Mouse (Mus musculus) midbrain, embryonic 14.5 days (tissue): ENCODE data around the gene Adgra3. TPM values are rescaled to one million over a fixed set of nuclear protein-coding genes. Genes with fewer than 3 reads are reported as not detected.

Experiments
- ATAC-seq: fragments of 200-750 bp; cut with Nextera tagmentation; 2 replicates; pipeline ENCODE4 v1.8.0; 2017; ENCODE audit warnings: moderate number of reproducible peaks, moderate library complexity; ENCODE audit not compliant: low FRiP score, low TSS enrichment
- DNase-seq: peaks from one replicate; pipeline ENCODE4 v3.0.0-alpha.2; 2015
- H3K27ac ChIP-seq: fragments of 300-500 bp; sonication (generic); replicated peaks from 2 replicates; pipeline ENCODE4 v1.5.1; 2014; ENCODE audit warnings: mild to moderate bottlenecking, low read depth, low read length, moderate library complexity
- H3K27me3 ChIP-seq: fragments of 300-500 bp; sonication (generic); 2 replicates; pipeline ENCODE4 v1.6.1; 2014; ENCODE audit warnings: low read length, control low read depth, mixed read lengths; ENCODE audit not compliant: control insufficient read depth, insufficient read depth
- H3K36me3 ChIP-seq: fragments of 300-500 bp; sonication (generic); 2 replicates; pipeline ENCODE4 v1.6.1; 2014; ENCODE audit warnings: low read length, control low read depth; ENCODE audit not compliant: control insufficient read depth, insufficient read depth
- H3K4me1 ChIP-seq: fragments of 300-500 bp; sonication (generic); 2 replicates; pipeline ENCODE4 v1.6.1; 2014; ENCODE audit warnings: mild to moderate bottlenecking, antibody characterized with exemption, low read length, control low read depth; ENCODE audit not compliant: control insufficient read depth, insufficient read depth
- H3K4me2 ChIP-seq: fragments of 300-500 bp; sonication (generic); 2 replicates; pipeline ENCODE4 v1.6.1; 2014; ENCODE audit warnings: mild to moderate bottlenecking, low read length, moderate library complexity
- H3K4me3 ChIP-seq: fragments of 300-500 bp; sonication (generic); replicated peaks from 2 replicates; pipeline ENCODE4 v1.5.1; 2014; ENCODE audit warnings: low read depth, low read length
- H3K9ac ChIP-seq: fragments of 300-500 bp; sonication (generic); replicated peaks from 2 replicates; pipeline ENCODE4 v1.6.1; 2014; ENCODE audit warnings: mild to moderate bottlenecking, low read length, moderate library complexity
- H3K9me3 ChIP-seq: fragments of 300-500 bp; sonication (generic); 2 replicates; pipeline ENCODE4 v1.6.1; 2016; ENCODE audit warnings: low read length, control low read depth, mixed read lengths; ENCODE audit not compliant: control insufficient read depth
- WGBS: fragments of 180-500 bp; shearing (Covaris S2); extraction: QIAGEN DNeasy Blood & Tissue Kit; methylation state at CpG from one replicate; pipeline ENCODE4 v1.1.7; 2014; 5-methylcytosine and 5-hydroxymethylcytosine counted together
- polyA plus RNA-seq: library from polyadenylated mRNA; unstranded; fragments of >200 nt; fragmentation: Nextera tagmentation; extraction: Ambion mirVana; gene quantifications from 2 replicates; pipeline ENCODE4 v1.2.1, GENCODE M21; 2014

Adgra3 gene
- polyA plus RNA-seq, 1 experiment from 2014 or later, result 25.2 TPM

DNA sequence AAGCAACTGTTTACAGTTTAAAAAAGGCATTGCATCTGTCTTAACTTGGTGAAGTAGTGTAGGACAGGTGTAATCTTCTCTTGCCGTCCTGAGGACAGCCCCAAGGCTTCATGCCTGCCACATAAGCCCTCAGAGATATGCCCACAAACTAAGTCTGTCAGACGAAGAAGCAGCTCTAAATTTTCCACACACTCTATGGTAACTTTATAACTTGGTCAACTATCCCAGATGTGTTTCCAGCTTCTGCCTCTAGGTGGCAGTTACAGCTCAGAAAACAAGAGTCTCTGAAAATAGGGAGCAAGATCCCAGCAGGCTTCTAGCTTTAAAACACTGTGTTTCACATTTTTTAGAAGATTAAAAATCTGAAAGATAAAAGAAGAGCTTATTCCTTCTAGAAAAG lies 82.8 kb downstream of the Adgra3 start:
- peak; percentile 89 for DNase-seq
- Histone ChIP-seq H3K27me3 (no peaks in the 10 kb centered on the region), H3K4me1 (no peaks in the 10 kb centered on the region), H3K4me2 (no peak overlapping the region), H3K9ac (no peak overlapping the region), H3K9me3 (no peaks in the 10 kb centered on the region), H3K27ac (no peak overlapping the region), H3K4me3 (no peak overlapping the region), H3K36me3 (peaks cover 17% of the 10 kb centered on the region; the same call in 1 of the 2 replicates)
- 62% methylated on average over 2 of the region's 2 CpGs for WGBS
- no peak; the same call in 1 of the 2 replicates for ATAC-seq

DNA sequence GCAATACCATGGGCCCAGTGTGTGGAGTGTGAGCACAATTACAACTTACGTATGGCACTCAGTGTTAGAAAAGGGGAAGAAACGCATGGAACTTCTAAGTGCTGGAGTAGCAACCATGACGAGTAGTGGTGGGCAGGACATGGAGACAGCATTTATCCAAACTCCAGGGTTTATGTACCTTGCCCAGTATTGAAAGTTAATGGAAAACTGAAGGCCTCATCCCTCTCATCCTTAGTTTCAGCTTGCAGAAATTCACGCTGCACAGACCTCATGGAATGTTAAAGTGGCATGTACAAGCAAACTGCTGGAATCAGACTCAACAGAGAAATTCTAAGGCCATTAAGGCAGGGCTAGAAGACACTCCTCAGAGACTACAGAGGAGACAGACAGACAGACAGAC lies 84.6 kb downstream of the Adgra3 start:
- no peaks in the 10 kb centered on the region for H3K27me3 ChIP-seq
- no peak overlapping the region for H3K4me2 ChIP-seq
- no peaks in the 10 kb centered on the region for H3K9me3 ChIP-seq
- WGBS, result 92% methylated on average over 4 of the region's 4 CpGs
- H3K9ac ChIP-seq, result no peak overlapping the region
- no peaks in the 10 kb centered on the region for H3K4me1 ChIP-seq
- peaks cover 26% of the 10 kb centered on the region; the same call in 1 of the 2 replicates for H3K36me3 ChIP-seq
- no peak overlapping the region for H3K4me3 ChIP-seq
- ATAC-seq, result no peak
- H3K27ac ChIP-seq, result no peak overlapping the region
- no peak for DNase-seq

DNA sequence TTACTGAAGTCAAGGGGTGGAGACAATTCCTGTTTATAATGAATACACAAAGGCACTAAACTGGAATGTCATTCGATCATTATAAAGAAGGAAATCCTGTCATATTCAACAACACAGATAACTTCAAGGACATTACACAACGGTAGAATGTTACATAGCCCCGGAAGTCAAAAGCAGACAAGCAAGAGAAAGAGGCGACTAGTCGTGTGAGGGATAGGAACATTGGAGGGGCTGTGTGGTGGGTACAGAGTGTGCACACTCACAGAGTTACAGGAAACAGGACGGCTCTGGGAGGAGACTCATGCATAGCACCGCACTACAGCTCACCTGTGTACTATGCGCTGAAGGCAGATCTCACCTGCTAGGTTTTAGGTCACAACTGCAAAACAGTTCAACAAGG lies 89.1 kb downstream of the Adgra3 start:
- 94% methylated on average over 8 of the region's 8 CpGs for WGBS
- no peak overlapping the region for H3K4me2 ChIP-seq
- no peak overlapping the region for H3K4me3 ChIP-seq
- no peaks in the 10 kb centered on the region for H3K27me3 ChIP-seq
- H3K27ac ChIP-seq, result no peak overlapping the region
- DNase-seq (no peak), ATAC-seq (no peak)
- H3K9ac ChIP-seq, result no peak overlapping the region
- no peaks in the 10 kb centered on the region for H3K4me1 ChIP-seq
- peaks cover 25% of the 10 kb centered on the region for H3K36me3 ChIP-seq
- no peaks in the 10 kb centered on the region for H3K9me3 ChIP-seq

DNA sequence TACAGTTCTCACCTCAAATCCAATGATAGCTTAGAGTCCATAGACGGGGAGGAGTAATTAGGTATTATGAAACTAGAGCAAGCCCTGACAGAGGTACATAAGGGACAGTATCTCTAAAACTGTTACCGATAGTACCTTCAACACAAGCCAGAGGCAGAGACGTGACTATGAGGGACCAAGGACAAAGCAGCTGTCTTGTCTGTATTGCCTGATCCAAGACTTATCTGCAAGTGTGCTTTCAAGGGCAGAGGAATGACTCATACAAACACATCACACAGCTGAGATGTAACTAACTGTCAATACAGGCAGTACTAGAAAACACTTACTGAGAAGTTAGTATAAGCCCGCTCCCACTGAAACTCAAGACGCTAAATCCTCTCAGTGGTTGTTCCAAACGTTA lies 91.1 kb downstream of the Adgra3 start:
- Histone ChIP-seq H3K4me3 (no peak overlapping the region), H3K27ac (no peak overlapping the region), H3K4me1 (no peaks in the 10 kb centered on the region), H3K4me2 (no peak overlapping the region), H3K36me3 (peaks cover 32% of the 10 kb centered on the region), H3K9me3 (no peaks in the 10 kb centered on the region), H3K9ac (no peak overlapping the region), H3K27me3 (no peaks in the 10 kb centered on the region)
- 92% methylated on average over 6 of the region's 6 CpGs for WGBS
- no peak for ATAC-seq
- no peak for DNase-seq

DNA sequence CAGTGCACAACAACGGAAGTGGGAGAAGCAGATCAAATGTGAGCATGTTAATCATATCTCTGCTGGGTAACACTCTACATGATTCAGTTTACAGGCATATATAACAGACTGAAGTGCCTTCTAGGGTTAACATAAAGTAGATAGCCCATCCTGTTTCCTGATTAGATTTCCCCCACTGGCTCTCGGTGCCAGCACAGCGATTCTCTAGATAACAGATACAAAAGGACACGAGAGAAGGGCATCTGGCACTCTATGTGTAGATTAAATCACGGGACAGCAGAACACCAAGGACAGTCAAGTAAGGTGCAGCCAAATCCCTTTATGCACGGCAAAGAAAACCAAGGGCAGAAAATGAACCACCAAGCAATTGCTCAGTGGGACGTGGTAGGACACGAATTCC lies 93.0 kb downstream of the Adgra3 start:
- H3K4me3 ChIP-seq, result no peak overlapping the region
- H3K4me2 ChIP-seq, result no peak overlapping the region
- H3K27me3 ChIP-seq, result no peaks in the 10 kb centered on the region
- H3K9me3 ChIP-seq, result no peaks in the 10 kb centered on the region
- H3K36me3 ChIP-seq, result peaks cover 31% of the 10 kb centered on the region
- WGBS, result 80% methylated on average over 8 of the region's 8 CpGs
- H3K27ac ChIP-seq, result no peak overlapping the region
- H3K4me1 ChIP-seq, result no peaks in the 10 kb centered on the region
- no peak overlapping the region for H3K9ac ChIP-seq
- no peak for DNase-seq
- no peak for ATAC-seq

DNA sequence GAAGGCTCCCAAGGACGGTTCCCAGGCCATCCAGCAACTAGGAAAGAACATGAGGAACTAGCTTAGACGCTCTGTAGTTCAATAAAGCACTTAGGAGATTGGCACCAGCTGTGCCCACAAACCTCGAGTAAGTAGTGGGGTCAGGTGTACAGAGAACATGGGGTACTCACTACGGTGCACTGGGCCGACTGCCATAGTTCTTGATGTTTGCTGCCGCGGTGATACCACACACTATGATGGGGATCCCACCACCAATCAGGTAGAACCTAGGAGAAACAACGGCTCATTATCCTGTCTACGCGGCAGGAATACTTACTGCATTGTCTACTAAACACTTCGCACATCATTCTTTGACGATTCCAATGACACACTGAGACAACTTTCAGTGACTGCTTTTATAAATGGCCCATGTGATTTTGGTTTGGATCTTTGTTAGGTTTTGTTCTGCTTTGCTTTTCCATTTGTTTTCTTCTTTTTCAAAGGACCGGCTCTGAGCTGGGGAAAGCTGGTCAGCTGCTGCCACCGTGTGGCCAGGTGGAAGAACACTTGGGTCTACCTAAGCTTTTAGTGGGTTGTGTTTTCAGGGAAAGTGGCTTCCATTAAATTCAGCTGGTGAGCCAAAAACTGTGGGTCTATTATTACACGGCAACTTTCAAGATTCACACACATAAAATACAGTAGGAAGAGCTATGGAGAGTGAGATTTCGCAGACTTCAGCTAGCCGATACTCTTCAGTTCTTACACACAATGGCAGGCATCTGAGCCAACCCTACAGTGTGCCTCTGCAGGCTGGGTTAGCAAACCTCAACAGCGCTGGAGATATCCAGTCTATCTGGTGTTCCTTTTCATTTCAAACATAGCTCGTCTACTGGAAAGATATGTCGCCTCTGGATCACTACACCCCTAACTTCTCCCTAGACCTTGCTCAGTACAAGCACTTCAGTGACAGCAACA lies 97.1 kb downstream of the Adgra3 start:
- Histone ChIP-seq H3K4me1 (no peaks in the 10 kb centered on the region), H3K27me3 (no peaks in the 10 kb centered on the region), H3K9ac (no peak overlapping the region), H3K4me3 (no peak overlapping the region), H3K4me2 (no peak overlapping the region), H3K27ac (no peak overlapping the region), H3K36me3 (peaks cover 48% of the 10 kb centered on the region), H3K9me3 (no peaks in the 10 kb centered on the region)
- ATAC-seq, result peak; percentile 59
- peak; percentile 86 for DNase-seq
- WGBS, result 86% methylated on average over 20 of the region's 20 CpGs

DNA sequence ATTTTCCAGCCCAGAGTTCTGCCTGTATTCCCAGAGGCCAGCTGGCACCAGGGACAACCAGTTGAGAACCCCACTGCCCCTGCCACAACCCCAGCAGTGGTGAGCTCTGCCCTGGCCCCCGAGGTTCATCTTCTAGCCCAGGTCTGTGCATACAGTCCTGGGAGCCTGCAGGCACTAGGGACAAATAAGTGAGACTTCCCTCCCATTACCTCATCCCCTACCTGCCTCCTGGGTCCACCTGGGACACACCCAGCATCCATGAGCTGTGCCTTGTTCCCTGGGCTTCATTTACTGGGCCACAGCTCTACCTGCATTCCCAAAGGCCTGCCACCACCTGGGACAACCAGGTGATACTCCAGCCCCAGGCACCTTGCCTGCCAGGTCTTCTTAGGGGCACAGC lies 122.5 kb downstream of the Adgra3 start:
- Histone ChIP-seq H3K9me3 (no peaks in the 10 kb centered on the region), H3K9ac (no peak overlapping the region), H3K27me3 (no peaks in the 10 kb centered on the region), H3K4me2 (no peak overlapping the region), H3K36me3 (no peaks in the 10 kb centered on the region), H3K27ac (no peak overlapping the region), H3K4me1 (no peaks in the 10 kb centered on the region), H3K4me3 (no peak overlapping the region)
- DNase-seq (no peak), ATAC-seq (no peak)
- 82% methylated on average over 1 of the region's 1 CpGs for WGBS

DNA sequence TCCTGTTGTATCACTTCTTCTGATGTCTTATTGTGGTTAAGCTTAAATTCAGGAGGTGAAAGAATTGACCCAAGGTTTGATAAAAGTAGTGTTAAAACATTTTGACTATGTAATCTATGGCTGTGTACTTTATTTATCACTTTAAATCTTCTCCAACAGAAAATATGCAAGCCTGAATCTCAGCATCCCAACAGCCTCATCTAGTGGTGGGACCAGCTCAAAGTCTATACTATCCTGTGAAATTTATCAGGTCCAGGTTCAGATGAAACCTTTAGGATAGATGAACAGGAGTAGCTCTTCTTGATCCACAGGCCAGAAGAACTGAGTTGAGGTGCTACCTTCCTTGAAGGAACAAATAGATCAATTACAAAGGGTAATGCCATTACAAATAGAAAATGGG lies 134.1 kb downstream of the Adgra3 start:
- ATAC-seq (no peak), DNase-seq (no peak)
- Histone ChIP-seq H3K4me3 (no peak overlapping the region), H3K9me3 (no peaks in the 10 kb centered on the region), H3K4me2 (no peak overlapping the region), H3K27ac (no peak overlapping the region), H3K36me3 (no peaks in the 10 kb centered on the region), H3K27me3 (no peaks in the 10 kb centered on the region), H3K9ac (no peak overlapping the region), H3K4me1 (no peaks in the 10 kb centered on the region)

DNA sequence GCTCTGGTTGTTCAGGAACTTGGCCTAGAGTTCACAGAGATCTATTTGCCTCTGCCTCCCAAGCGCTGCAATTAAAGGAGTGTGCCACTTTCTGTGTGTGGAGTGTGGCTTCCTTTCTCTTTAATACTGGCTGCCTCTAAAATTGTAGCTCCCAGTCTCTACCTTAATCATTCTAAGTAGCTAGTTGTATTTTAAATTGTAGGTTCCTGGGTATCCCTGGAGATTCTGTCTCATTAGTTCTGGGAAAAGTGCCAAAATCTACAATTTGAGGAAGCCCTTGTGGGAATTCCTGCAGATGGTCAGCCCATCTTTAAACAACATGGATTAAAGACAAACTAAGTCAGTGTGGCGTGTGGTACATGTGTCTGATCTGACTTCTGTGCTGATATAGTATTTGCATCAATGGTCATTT lies 143.1 kb downstream of the Adgra3 start:
- Histone ChIP-seq H3K9ac (no peak overlapping the region), H3K4me3 (no peak overlapping the region), H3K27me3 (no peaks in the 10 kb centered on the region), H3K36me3 (no peaks in the 10 kb centered on the region), H3K4me1 (no peaks in the 10 kb centered on the region), H3K4me2 (no peak overlapping the region), H3K27ac (no peak overlapping the region), H3K9me3 (no peaks in the 10 kb centered on the region)
- DNase-seq, result peak; percentile 58
- 58% methylated on average over 2 of the region's 2 CpGs for WGBS
- ATAC-seq, result no peak
